Mouse (Mus musculus) MEL (cell line): Measurements from ENCODE around the gene Pusl1.

Experiments
- CTCF ChIP-seq, 3 experiments: IDR thresholded peaks in 2 of 3; conservative IDR thresholded peaks in 1 of 3; 2 replicates each; pipeline ENCODE4 v1.5.1; 2011 to 2012; ENCODE audit warnings: low read length in 3 of 3, low read depth in 2 of 3, mild to moderate bottlenecking in 2 of 3, improper control_type of control experiment in 1 of 3, inconsistent platforms in 1 of 3, mixed read lengths in 1 of 3, moderate library complexity in 1 of 3; ENCODE audit not compliant: control insufficient read depth in 1 of 3, insufficient read depth in 1 of 3, poor library complexity in 1 of 3, severe bottlenecking in 1 of 3
- GABPA ChIP-seq: IDR thresholded peaks from 2 replicates; pipeline ENCODE4 v1.6.1; 2012; ENCODE audit warnings: low read depth, mild to moderate bottlenecking, inconsistent platforms, low read length, improper control_type of control experiment, moderate library complexity
- GATA1 ChIP-seq: IDR thresholded peaks from 2 replicates; pipeline ENCODE4 v1.6.1; 2011; ENCODE audit warnings: low read depth, low read length, improper control_type of control experiment
- MEF2A ChIP-seq: IDR thresholded peaks from 2 replicates; pipeline ENCODE4 v1.6.1; 2014; ENCODE audit warnings: low read depth, mild to moderate bottlenecking, inconsistent platforms, low read length, improper control_type of control experiment; ENCODE audit not compliant: poor library complexity, insufficient replicate concordance, severe bottlenecking; ENCODE audit errors: extremely low read depth
- MXI1 ChIP-seq: IDR thresholded peaks from 2 replicates; pipeline ENCODE4 v1.6.1; 2011; ENCODE audit warnings: mild to moderate bottlenecking, low read depth, low read length, improper control_type of control experiment
- MYC ChIP-seq: IDR thresholded peaks from 2 replicates; pipeline ENCODE4 v1.6.1; 2011; ENCODE audit warnings: low read depth, mild to moderate bottlenecking, low read length, improper control_type of control experiment, moderate library complexity
- POLR2A ChIP-seq, 2 experiments: IDR thresholded peaks; 2 replicates each; pipeline ENCODE4 v1.6.1; 2011 to 2012; ENCODE audit warnings: low read length in 2 of 2, mild to moderate bottlenecking in 2 of 2, control low read depth in 1 of 2, improper control_type of control experiment in 1 of 2, low read depth in 1 of 2, moderate library complexity in 1 of 2; ENCODE audit not compliant: control insufficient read depth in 1 of 2, insufficient read depth in 1 of 2, poor library complexity in 1 of 2
- POLR2AphosphoS5 ChIP-seq: IDR thresholded peaks from 2 replicates; pipeline ENCODE4 v1.6.1; 2012; ENCODE audit warnings: low read depth, borderline replicate concordance, mild to moderate bottlenecking, inconsistent platforms, low read length, moderate library complexity, mixed read lengths
- RAD21 ChIP-seq: IDR thresholded peaks from 2 replicates; pipeline ENCODE4 v1.6.1; 2011; ENCODE audit warnings: mild to moderate bottlenecking, low read depth, low read length, improper control_type of control experiment
- TBP ChIP-seq: IDR thresholded peaks from 2 replicates; pipeline ENCODE4 v1.8.0; 2011; ENCODE audit warnings: low read depth, low read length, improper control_type of control experiment
- TCF12 ChIP-seq: IDR thresholded peaks from 2 replicates; pipeline ENCODE4 v1.6.1; 2014; ENCODE audit warnings: low read depth, mild to moderate bottlenecking, inconsistent platforms, low read length, improper control_type of control experiment, moderate library complexity
- UBTF ChIP-seq: IDR thresholded peaks from 2 replicates; pipeline ENCODE4 v1.6.1; 2012; ENCODE audit warnings: low read depth, mild to moderate bottlenecking, inconsistent platforms, low read length, improper control_type of control experiment, moderate library complexity, borderline replicate concordance; ENCODE audit not compliant: insufficient read depth
- USF1 ChIP-seq: IDR thresholded peaks from 2 replicates; pipeline ENCODE4 v1.6.1; 2014; ENCODE audit warnings: low read depth, mild to moderate bottlenecking, inconsistent platforms, low read length, improper control_type of control experiment, moderate library complexity
- ZKSCAN1 ChIP-seq: IDR thresholded peaks from 2 replicates; pipeline ENCODE4 v1.6.1; 2012; ENCODE audit warnings: low read depth, mild to moderate bottlenecking, inconsistent platforms, low read length, improper control_type of control experiment, moderate library complexity

- TF ChIP-seq MYC: no peak
- TF ChIP-seq UBTF: no peak
- no peak for TF ChIP-seq POLR2AphosphoS5
- TF ChIP-seq RAD21: no peak
- TF ChIP-seq MEF2A: no peak
- no peak for TF ChIP-seq ZKSCAN1
- TF ChIP-seq MXI1: no peak
- TF ChIP-seq CTCF (IDR thresholded peaks at IDR 0.05 in 2 of 3, conservative IDR thresholded peaks at IDR 0.05 in 1 of 3; ENCODE audit: control insufficient read depth in 1 of 3, insufficient read depth in 1 of 3, low read depth in 2 of 3, low read length in 3 of 3, poor library complexity in 1 of 3, severe bottlenecking in 1 of 3): no peak
- TF ChIP-seq POLR2A (IDR thresholded peaks at IDR 0.05; ENCODE audit: control insufficient read depth in 1 of 2, insufficient read depth in 1 of 2, low read depth in 1 of 2, low read length in 2 of 2, poor library complexity in 1 of 2): no peak
- no peak for TF ChIP-seq GATA1
- no peak for TF ChIP-seq TBP
- TF ChIP-seq USF1: no peak
- no peak for TF ChIP-seq TCF12
- no peak for TF ChIP-seq GABPA
Measured at GRCm38 (mm10) chr4:155843231-155843630, 48.4 kb downstream of the Pusl1 start.
